ENCODE assay signal across 32 mouse cellular contexts in the genomic region with DNA sequence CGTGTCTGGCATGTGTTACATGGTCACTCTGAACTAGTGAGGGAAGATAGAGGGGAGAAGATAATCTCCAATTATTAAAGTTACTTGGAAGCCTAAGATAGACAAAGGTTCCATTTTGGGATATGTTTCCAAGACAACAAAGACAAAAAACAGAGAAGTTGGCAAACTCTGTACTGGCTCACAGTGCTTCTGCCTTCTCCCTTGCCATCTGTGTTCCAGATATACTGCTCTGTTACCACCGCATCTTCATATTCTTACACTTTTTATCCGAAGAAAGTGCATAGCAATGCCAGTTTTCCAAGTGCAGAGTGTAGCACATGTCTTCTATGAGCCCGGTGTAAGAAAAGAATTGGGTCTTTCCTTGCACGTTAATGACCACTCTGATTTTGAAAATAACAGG. TPM values are rescaled to one million over a fixed set of nuclear protein-coding genes. Genes with fewer than 3 reads are reported as not detected.
DNase-seq lines count a peak whose midpoint lies in the region; TF ChIP-seq lines count a peak whose summit lies in the region.
"Had no signal": no experiment of that assay in that cellular context is flagged by ENCODE, and none has a peak within 500 bp of the region (broad histone marks: within the 10 kb centered on the region; RNA-seq: fewer than 3 reads in every experiment).

No protein-coding gene starts in this region.

- DNase-seq in layer of hippocampus, adult 11-12 months (ENCODE audit: low spot score) = peak; percentile 25
- DNase-seq in layer of hippocampus, postnatal 10 days (ENCODE audit: low spot score in 2 of 2) = no peak
- DNase-seq in right cerebral cortex, adult 2 months (ENCODE audit: low spot score in 2 of 2) = peak; percentile 25 to 33
- DNase-seq in right cerebral cortex, postnatal 25 days = no peak
- peak; percentile 47 to 52 for DNase-seq in left cerebral cortex, adult 9 months (ENCODE audit: low spot score in 2 of 2)
- no peak for DNase-seq in kidney, adult 2 months
- no peak for DNase-seq in neural tube, embryonic 10.5 days (ENCODE audit: extremely low spot score, low spot score)
- DNase-seq: adrenal gland, adult 8-10 months; cerebellum, adult 2 months; cerebellum, postnatal 25 days; gastrocnemius, postnatal 14 days; heart, adult 11 months; kidney, adult 8-10 months; kidney, postnatal 25 days; lung, embryonic 14.5 days; lung, postnatal 36 days; spleen, adult 18-20 months; thymus, postnatal 14 days had no signal

- TF ChIP-seq POLR2A in kidney, adult 2 months (IDR thresholded peaks at IDR 0.05; ENCODE audit: low read depth, low read length) = no peak

- no peak overlapping the region for H3K27ac ChIP-seq in kidney, adult 2 months (ENCODE audit: insufficient read depth, low read depth, low read length)
- H3K27ac ChIP-seq: embryonic facial prominence, embryonic 12.5 days; forebrain, embryonic 12.5 days; hindbrain, embryonic 15.5 days; limb, embryonic 15.5 days; liver, embryonic 14.5 days; neural tube, embryonic 15.5 days had no signal

- no peak for TF ChIP-seq CTCF in kidney, adult 2 months (conservative IDR thresholded peaks at IDR 0.05; ENCODE audit: insufficient read depth, insufficient read length, low read depth, low read length)

- no peaks in the 10 kb centered on the region for H3K36me3 ChIP-seq in kidney, adult 2 months (ENCODE audit: control insufficient read depth, insufficient read depth, low read length)
- H3K36me3 ChIP-seq: embryonic facial prominence, embryonic 12.5 days; forebrain, embryonic 12.5 days; G1E; hindbrain, embryonic 15.5 days; limb, embryonic 15.5 days; neural tube, embryonic 15.5 days had no signal

- no peaks in the 10 kb centered on the region for H3K27me3 ChIP-seq in kidney, adult 2 months (replicated peaks; ENCODE audit: control insufficient read depth, insufficient read depth, low read length)
- H3K27me3 ChIP-seq: embryonic facial prominence, embryonic 12.5 days; forebrain, embryonic 12.5 days; hindbrain, embryonic 15.5 days; limb, embryonic 15.5 days; megakaryocyte, embryonic 14.5 days; neural tube, embryonic 15.5 days had no signal

- WGBS in kidney, adult 2 months = 76% methylated on average over 5 of the region's 5 CpGs

- no peak overlapping the region for H3K4me3 ChIP-seq in kidney, adult 2 months (ENCODE audit: insufficient read depth, low read depth, low read length)
- H3K4me3 ChIP-seq: embryonic facial prominence, embryonic 12.5 days; forebrain, embryonic 12.5 days; hindbrain, embryonic 15.5 days; limb, embryonic 15.5 days; megakaryocyte, embryonic 14.5 days; myocyte; neural tube, embryonic 15.5 days had no signal

- no peaks in the 10 kb centered on the region for H3K4me1 ChIP-seq in kidney, adult 2 months (ENCODE audit: control insufficient read depth, insufficient read depth, low read length)
- H3K4me1 ChIP-seq: embryonic facial prominence, embryonic 12.5 days; forebrain, embryonic 12.5 days; hindbrain, embryonic 15.5 days; limb, embryonic 15.5 days; megakaryocyte, embryonic 14.5 days; neural tube, embryonic 15.5 days had no signal

RNA-seq across cellular contexts. Expression of gene Snrpb2, which starts 6.1 kb away (rescaled TPM):
- total RNA-seq in layer of hippocampus, postnatal 10 days (2021) = 10 to 100 TPM; 49.1 to 52.0 TPM
- polyA plus RNA-seq in kidney, adult 2 months (2012; rRNA removed) = 3.4 and 5.3 TPM in 2 replicates

RNA-seq across cellular contexts. Expression of gene Otor, which starts 21.5 kb away (rescaled TPM):
- not detected for total RNA-seq in layer of hippocampus, postnatal 10 days (2021)
- not detected in 2 replicates for polyA plus RNA-seq in kidney, adult 2 months (2012; rRNA removed)
- total RNA-seq: adrenal gland, adult 8-10 months; CH12.LX; G1E; gastrocnemius, postnatal 14 days; hematopoietic stem cell, adult 5-6 weeks; left cerebral cortex, postnatal 10 days had no signal
- polyA plus RNA-seq: cerebellum, adult 2 months; G1E; myocyte; Patski; testis, adult 2 months had no signal

Comparison
In these comparisons a context has a peak if more than half of its experiments do, and no peak if none do; other contexts are left out.
1. DNase-seq: peak in layer of hippocampus, adult 11-12 months (single experiment), right cerebral cortex, adult 2 months (2 of 2) and left cerebral cortex, adult 9 months (2 of 2); none in layer of hippocampus, postnatal 10 days (0 of 2), right cerebral cortex, postnatal 25 days (single experiment), kidney, adult 2 months (single experiment) and neural tube, embryonic 10.5 days (single experiment).